Mouse (Mus musculus) bone marrow, adult 2 months (tissue): ENCODE measurements around the gene Phlpp2. TPM values are rescaled to one million over a fixed set of nuclear protein-coding genes. Genes with fewer than 3 reads are reported as not detected.

Experiments
- H3K27ac ChIP-seq: fragments of 200-500 bp; 2 replicates; pipeline ENCODE4 v1.5.1; 2012; ENCODE audit warnings: low read depth, mild to moderate bottlenecking, control low read depth, inconsistent platforms, low read length; ENCODE audit not compliant: control insufficient read depth, poor library complexity, insufficient read depth
- H3K4me1 ChIP-seq: fragments of 200-500 bp; 2 replicates; pipeline ENCODE4 v1.6.1; 2011; ENCODE audit warnings: low read length; ENCODE audit not compliant: control insufficient read depth, insufficient read depth
- H3K4me3 ChIP-seq: fragments of 200-500 bp; replicated peaks from 2 replicates; pipeline ENCODE3; 2011; ENCODE audit warnings: mild to moderate bottlenecking, low read depth, low read length, control low read depth; ENCODE audit not compliant: control insufficient read depth
- CTCF ChIP-seq: fragments of 200-500 bp; IDR thresholded peaks from 2 replicates; pipeline ENCODE4 v1.5.1; 2011; ENCODE audit warnings: low read length, control low read depth; ENCODE audit not compliant: control insufficient read depth, insufficient read depth
- POLR2A ChIP-seq: fragments of 200-500 bp; IDR thresholded peaks from 2 replicates; pipeline ENCODE4 v1.6.1; 2011; ENCODE audit warnings: low read depth, mild to moderate bottlenecking, control low read depth, low read length, borderline replicate concordance; ENCODE audit not compliant: control insufficient read depth
- WGBS: fragments of 180-500 bp; shearing (Covaris S2); methylation state at CpG from one replicate; pipeline ENCODE4 v1.1.7; 2018; 5-methylcytosine and 5-hydroxymethylcytosine counted together
- polyA plus RNA-seq: library from polyadenylated mRNA; stranded (reverse); fragments of >200 nt; gene quantifications from 2 replicates; pipeline ENCODE4 v1.2.4, GENCODE M21; 2011; ENCODE audit warnings: low replicate concordance; ENCODE audit not compliant: missing spikeins, insufficient read depth, insufficient read length

The Phlpp2 gene
- polyA plus RNA-seq, 1 experiment: 10.8 TPM

DNA sequence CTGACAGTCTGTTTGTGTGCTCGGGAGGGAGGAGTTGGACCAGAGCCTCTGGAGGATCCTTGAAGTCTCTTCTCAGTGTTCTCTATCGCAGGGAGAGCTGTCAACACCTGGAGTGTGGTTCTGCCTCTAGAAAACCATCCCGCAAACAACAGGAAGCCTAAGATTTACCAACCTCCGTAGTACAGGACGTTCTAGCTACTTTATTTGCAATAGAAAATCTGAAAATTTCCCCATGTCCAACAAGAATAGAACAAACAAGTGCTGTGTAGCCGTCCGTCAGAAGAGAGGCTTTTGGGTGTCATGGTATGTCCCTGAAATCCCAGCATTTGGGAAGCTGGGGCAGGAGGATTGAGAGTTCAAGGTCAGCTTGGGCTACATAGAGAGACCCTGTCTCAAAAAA lies 119.4 kb downstream of the Phlpp2 start:
- Histone ChIP-seq H3K27ac (no peak overlapping the region), H3K4me1 (no peaks in the 10 kb centered on the region), H3K4me3 (no peak overlapping the region)
- 75% methylated on average over 7 of the region's 7 CpGs for WGBS
- TF ChIP-seq CTCF: no peak
- no peak for TF ChIP-seq POLR2A

DNA sequence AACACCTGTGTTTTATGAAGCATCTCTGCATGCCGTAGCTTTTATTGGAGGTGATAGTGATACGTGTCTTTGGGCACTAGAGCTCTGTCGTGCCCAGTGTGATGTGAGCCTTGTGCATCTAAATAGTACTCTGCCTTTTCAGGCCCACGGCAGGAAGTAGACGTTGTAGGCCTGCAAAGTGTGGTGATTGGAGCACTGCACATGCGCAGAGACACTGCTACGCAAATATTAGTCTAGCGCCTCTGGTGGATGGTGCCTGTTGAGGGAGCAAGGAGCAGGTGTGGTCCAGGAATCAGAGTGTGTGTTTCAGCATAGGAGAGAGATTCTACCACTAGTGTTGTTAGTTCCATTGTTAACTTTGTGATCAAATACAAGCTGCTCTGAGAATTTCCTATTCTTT lies 120.8 kb downstream of the Phlpp2 start:
- TF ChIP-seq POLR2A (no peak), CTCF (no peak)
- WGBS: 84% methylated on average over 8 of the region's 8 CpGs
- Histone ChIP-seq H3K4me1 (no peaks in the 10 kb centered on the region; the same call in 1 of the 2 replicates), H3K27ac (no peak overlapping the region), H3K4me3 (no peak overlapping the region)

DNA sequence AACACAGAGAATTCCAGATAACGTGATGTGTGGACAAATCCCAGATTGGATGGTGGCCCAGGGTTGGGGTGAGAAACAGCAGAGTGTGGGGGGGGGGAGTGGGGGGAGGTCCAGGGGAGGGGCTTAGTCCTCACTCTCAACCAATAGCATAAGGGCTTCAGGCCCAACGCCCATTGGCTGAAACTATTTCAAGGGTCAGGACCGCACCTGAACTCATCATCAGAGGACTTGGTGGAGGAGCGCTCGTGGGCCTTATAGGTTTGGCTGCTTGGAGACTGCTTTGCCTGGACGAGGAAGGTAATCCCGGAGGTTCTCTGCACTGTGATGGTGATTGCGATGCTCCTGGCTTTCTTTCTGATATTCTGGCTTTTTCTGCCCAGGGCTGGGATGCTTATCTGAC lies 121.9 kb downstream of the Phlpp2 start, which contains the start of gene Tat:
Gene Tat (plus strand): TSS at position 214 of the 400 bp plus-strand sequence.
- WGBS: 80% methylated on average over 8 of the region's 8 CpGs
- Histone ChIP-seq H3K27ac (no peak within 1 kb of the TSS), H3K4me1 (no peaks in the 10 kb centered on the region; the same call in 1 of the 2 replicates), H3K4me3 (no peak within 1 kb of the TSS)
- TF ChIP-seq POLR2A (no peak), CTCF (no peak)

DNA sequence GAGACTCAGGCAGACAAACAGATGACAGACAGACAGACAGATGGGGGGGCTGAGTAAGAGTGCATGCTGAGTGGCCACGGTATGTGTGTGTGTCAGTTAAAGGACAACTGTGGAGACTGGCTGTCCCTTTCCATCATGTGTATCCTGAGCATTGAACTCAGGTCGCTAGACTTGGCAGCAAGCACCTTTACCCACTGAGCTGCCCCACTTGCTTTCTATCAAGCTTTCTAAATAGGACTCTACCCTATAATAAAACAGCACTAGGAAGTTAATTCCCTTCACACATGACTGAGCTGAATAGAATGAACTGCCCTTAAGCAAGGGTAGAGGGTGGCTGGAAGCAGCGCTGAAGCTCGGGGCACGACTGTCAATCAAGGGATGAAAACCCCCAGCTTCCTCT lies 123.8 kb downstream of the Phlpp2 start:
- Histone ChIP-seq H3K4me3 (no peak overlapping the region), H3K4me1 (no peaks in the 10 kb centered on the region; the same call in 1 of the 2 replicates), H3K27ac (no peak overlapping the region)
- 83% methylated on average over 5 of the region's 5 CpGs for WGBS
- TF ChIP-seq CTCF (no peak), POLR2A (no peak)

DNA sequence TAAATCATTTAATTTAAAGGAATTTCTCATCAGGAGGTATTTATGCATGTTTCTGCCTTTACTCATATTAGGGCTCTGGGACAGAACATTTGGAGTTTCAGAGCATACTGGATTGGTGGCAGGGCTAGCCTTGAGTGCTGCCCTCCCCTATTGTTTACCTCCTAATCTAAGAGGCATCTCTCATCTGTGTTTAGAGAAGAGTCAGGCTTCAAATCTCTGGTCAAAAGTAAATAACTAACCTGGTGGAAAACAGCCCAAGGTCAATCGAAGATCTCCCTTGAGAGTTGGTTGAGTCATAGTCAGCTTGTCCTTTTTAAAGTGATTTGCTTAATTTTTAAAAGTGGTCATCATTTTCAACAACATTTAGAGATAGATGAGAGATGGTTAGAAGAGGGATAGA lies 124.6 kb downstream of the Phlpp2 start:
- 67% methylated on average over 1 of the region's 1 CpGs for WGBS
- H3K4me3 ChIP-seq: no peak overlapping the region
- no peak overlapping the region for H3K27ac ChIP-seq
- TF ChIP-seq POLR2A (no peak), CTCF (no peak)
- H3K4me1 ChIP-seq: no peaks in the 10 kb centered on the region; the same call in 1 of the 2 replicates

Other genes with a start within 250 kb of the Phlpp2 start
- gene Ist1, start 175.3 kb upstream of the Phlpp2 start, polyA plus RNA-seq: 45.9 and 55.7 TPM in 2 replicates
- gene Zfp821, start 163.0 kb upstream of the Phlpp2 start, polyA plus RNA-seq: 10.8 and 18.6 TPM in 2 replicates
- gene Atxn1l, start 130.8 kb upstream of the Phlpp2 start, polyA plus RNA-seq: 5.3 and 5.8 TPM in 2 replicates
- 25.8 and 34.5 TPM in 2 replicates for gene Ap1g1, start 90.0 kb upstream of the Phlpp2 start, polyA plus RNA-seq
- 0.62 TPM in 1 of 2 replicates, not detected in the other for gene Marveld3, start 93.7 kb downstream of the Phlpp2 start, polyA plus RNA-seq
- 3.4 and 9.6 TPM in 2 replicates for gene Tat, start 121.9 kb downstream of the Phlpp2 start, polyA plus RNA-seq
- not detected in 2 replicates for gene Chst4, start 171.2 kb downstream of the Phlpp2 start, polyA plus RNA-seq
- 0.41 and 1.00 TPM in 2 replicates for gene Zfp612, start 211.2 kb downstream of the Phlpp2 start, polyA plus RNA-seq
- gene Gm21964, start 232.7 kb downstream of the Phlpp2 start, polyA plus RNA-seq: not detected in 2 replicates
- gene Gm17720, start 234.2 kb downstream of the Phlpp2 start, polyA plus RNA-seq: not detected in 2 replicates